Mouse (Mus musculus): ENCODE data around the gene Ccrl2.

DNA sequence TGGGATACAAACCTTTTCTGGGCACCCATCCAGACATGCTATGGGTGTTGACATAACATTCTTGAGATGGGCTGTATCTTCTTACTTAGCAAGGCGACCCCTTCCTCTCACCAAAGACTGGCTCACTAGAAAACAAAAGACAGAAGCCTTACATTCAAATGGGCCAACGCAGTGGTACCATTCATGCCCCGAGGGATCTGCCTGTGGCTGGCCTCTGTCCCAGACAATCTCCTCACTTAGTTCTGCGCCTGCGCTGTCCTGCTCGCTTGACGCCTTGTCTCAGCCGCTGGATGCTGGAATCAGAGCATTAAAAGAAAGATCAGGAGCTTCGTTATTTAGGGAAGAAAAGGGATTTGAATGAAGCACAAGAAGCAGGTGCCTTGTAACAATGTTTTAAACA lies 35.3 kb upstream of the Ccrl2 start:
- TF ChIP-seq CHD2 (IDR thresholded peaks at IDR 0.05; ENCODE audit: low read depth, low read length) (no peak), ZC3H11A (IDR thresholded peaks at IDR 0.05; ENCODE audit: borderline replicate concordance, low read depth, low read length) (no peak)

Measured in ES-E14 (cell line).